In the genomic region with DNA sequence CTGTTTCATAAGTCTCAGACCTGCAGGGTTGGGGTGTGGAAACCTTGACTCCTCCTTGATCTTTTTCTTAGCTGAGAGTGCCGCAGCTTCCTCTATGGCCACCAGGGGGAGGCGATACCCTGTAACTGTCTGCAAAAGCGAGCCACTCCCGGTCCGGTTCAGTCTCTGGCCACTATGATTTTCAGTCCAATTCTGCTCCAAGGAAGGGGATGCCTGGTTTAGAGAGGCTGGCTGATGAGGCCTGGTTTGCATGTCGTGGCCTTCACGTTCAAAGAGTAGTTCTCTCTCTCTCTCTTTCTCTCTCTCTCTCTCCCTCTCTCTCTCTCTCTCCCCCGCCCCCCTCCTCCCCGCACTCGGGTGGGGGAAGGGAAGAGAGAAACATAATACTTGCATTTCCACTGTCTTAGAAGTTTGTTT, we compare ENCODE assay signal across 8 mouse cellular contexts.
DNase-seq lines count a peak whose midpoint lies in the region; ATAC-seq and TF ChIP-seq lines count a peak whose summit lies in the region.

No protein-coding gene starts in this region.

- H3K9ac ChIP-seq in embryonic facial prominence, embryonic 13.5 days = peak overlapping the region; percentile 62; the same call in 1 of the 2 replicates
- no peak overlapping the region for H3K9ac ChIP-seq in heart, adult 2 months (ENCODE audit: low read depth, low read length)
- H3K9ac ChIP-seq in limb, embryonic 12.5 days (replicated peaks) = peak overlapping the region; percentile 45
- H3K9ac ChIP-seq in midbrain, embryonic 14.5 days (replicated peaks; ENCODE audit: low read length) = peak overlapping the region; percentile 40; the same call in 1 of the 2 replicates

- peak overlapping the region; percentile 65 for H3K4me2 ChIP-seq in embryonic facial prominence, embryonic 13.5 days
- peak overlapping the region; percentile 57 for H3K4me2 ChIP-seq in limb, embryonic 12.5 days
- H3K4me2 ChIP-seq in midbrain, embryonic 14.5 days (ENCODE audit: low read length) = peak overlapping the region; percentile 61

- H3K4me3 ChIP-seq in embryonic facial prominence, embryonic 13.5 days = peak overlapping the region; percentile 40
- peak overlapping the region; percentile 19; the same call in 1 of the 2 replicates for H3K4me3 ChIP-seq in heart, adult 2 months
- H3K4me3 ChIP-seq in kidney, adult 2 months (ENCODE audit: insufficient read depth, low read depth, low read length) = peak overlapping the region; percentile 36
- peak overlapping the region; percentile 31 for H3K4me3 ChIP-seq in limb, embryonic 12.5 days (replicated peaks)
- peak overlapping the region; percentile 33 for H3K4me3 ChIP-seq in midbrain, embryonic 14.5 days (replicated peaks; ENCODE audit: low read depth, low read length)

- DNase-seq in 3T3-L1 (ENCODE audit: low read depth, low spot score) = peak; percentile 90
- DNase-seq in adrenal gland, postnatal 36 days = peak; percentile 74 to 85
- peak; percentile 72 to 76 for DNase-seq in heart, adult 2 months
- DNase-seq in kidney, adult 2 months = peak; percentile 91
- peak; percentile 86 for DNase-seq in midbrain, embryonic 14.5 days
- peak; percentile 59 for DNase-seq in spleen, adult 12 weeks (ENCODE audit: low spot score)

- no peak for TF ChIP-seq POLR2A in heart, adult 2 months (IDR thresholded peaks at IDR 0.05; ENCODE audit: insufficient read depth, low read depth, low read length)
- TF ChIP-seq POLR2A in kidney, adult 2 months (IDR thresholded peaks at IDR 0.05; ENCODE audit: low read depth, low read length) = no peak

- H3K27me3 ChIP-seq in embryonic facial prominence, embryonic 13.5 days = no peaks in the 10 kb centered on the region
- no peaks in the 10 kb centered on the region for H3K27me3 ChIP-seq in heart, adult 2 months (ENCODE audit: control insufficient read depth, insufficient read depth, low read length)
- H3K27me3 ChIP-seq in kidney, adult 2 months (replicated peaks; ENCODE audit: control insufficient read depth, insufficient read depth, low read length) = no peaks in the 10 kb centered on the region
- no peaks in the 10 kb centered on the region for H3K27me3 ChIP-seq in limb, embryonic 12.5 days
- no peaks in the 10 kb centered on the region for H3K27me3 ChIP-seq in midbrain, embryonic 14.5 days (ENCODE audit: control insufficient read depth, insufficient read depth, low read length)

- no peaks in the 10 kb centered on the region for H3K36me3 ChIP-seq in embryonic facial prominence, embryonic 13.5 days
- no peaks in the 10 kb centered on the region for H3K36me3 ChIP-seq in heart, adult 2 months (ENCODE audit: control insufficient read depth, insufficient read depth, low read length)
- no peaks in the 10 kb centered on the region for H3K36me3 ChIP-seq in kidney, adult 2 months (ENCODE audit: control insufficient read depth, insufficient read depth, low read length)
- no peaks in the 10 kb centered on the region for H3K36me3 ChIP-seq in limb, embryonic 12.5 days
- H3K36me3 ChIP-seq in midbrain, embryonic 14.5 days (ENCODE audit: control insufficient read depth, insufficient read depth, low read length) = no peaks in the 10 kb centered on the region

- TF ChIP-seq EP300 in heart, adult 2 months (IDR thresholded peaks at IDR 0.05; ENCODE audit: insufficient read depth, low read depth, low read length) = no peak

- peak overlapping the region; percentile 85 for H3K27ac ChIP-seq in embryonic facial prominence, embryonic 13.5 days
- no peak overlapping the region for H3K27ac ChIP-seq in heart, adult 2 months
- H3K27ac ChIP-seq in kidney, adult 2 months (ENCODE audit: insufficient read depth, low read depth, low read length) = no peak overlapping the region
- H3K27ac ChIP-seq in limb, embryonic 12.5 days = peak overlapping the region; percentile 45; the same call in 1 of the 2 replicates
- no peak overlapping the region for H3K27ac ChIP-seq in midbrain, embryonic 14.5 days (replicated peaks; ENCODE audit: low read depth, low read length)

- ATAC-seq in embryonic facial prominence, embryonic 13.5 days (ENCODE audit: insufficient number of reproducible peaks, insufficient read depth, low FRiP score, low TSS enrichment, low read depth) = 0 out of 2 replicates have a peak, but pooled peaks have one; percentile 67
- peak; percentile 77 for ATAC-seq in limb, embryonic 12.5 days (ENCODE audit: insufficient number of reproducible peaks, insufficient read depth, low FRiP score, low TSS enrichment, low read depth)
- peak; percentile 81 for ATAC-seq in midbrain, embryonic 14.5 days (ENCODE audit: low FRiP score, low TSS enrichment)

- H3K4me1 ChIP-seq in embryonic facial prominence, embryonic 13.5 days = peaks cover 29% of the 10 kb centered on the region
- no peaks in the 10 kb centered on the region for H3K4me1 ChIP-seq in heart, adult 2 months (ENCODE audit: control insufficient read depth, insufficient read depth, low read length)
- H3K4me1 ChIP-seq in kidney, adult 2 months (ENCODE audit: control insufficient read depth, insufficient read depth, low read length) = peaks cover 3% of the 10 kb centered on the region; the same call in 1 of the 2 replicates
- peaks cover 27% of the 10 kb centered on the region for H3K4me1 ChIP-seq in limb, embryonic 12.5 days (replicated peaks)
- H3K4me1 ChIP-seq in midbrain, embryonic 14.5 days (ENCODE audit: control insufficient read depth, insufficient read depth, low read length) = 0 out of 2 replicates have a peak, but pooled peaks cover 7% of the 10 kb centered on the region

- no peaks in the 10 kb centered on the region for H3K79me2 ChIP-seq in heart, adult 2 months (replicated peaks; ENCODE audit: control insufficient read depth, insufficient read depth, low read length)

- 2% methylated on average over 9 of the region's 10 CpGs for WGBS in embryonic facial prominence, embryonic 13.5 days
- 0% methylated on average over 10 of the region's 10 CpGs for WGBS in heart, adult 2 months
- WGBS in kidney, adult 2 months = under 1% methylated on average over 10 of the region's 10 CpGs
- 0% methylated on average over 10 of the region's 10 CpGs for WGBS in limb, embryonic 12.5 days
- 4% methylated on average over 10 of the region's 10 CpGs for WGBS in midbrain, embryonic 14.5 days

- peak; percentile 98 for TF ChIP-seq CTCF in heart, adult 2 months (IDR thresholded peaks at IDR 0.05)
- peak; percentile 87 for TF ChIP-seq CTCF in kidney, adult 2 months (conservative IDR thresholded peaks at IDR 0.05; ENCODE audit: insufficient read depth, insufficient read length, low read depth, low read length)

- H3K9me3 ChIP-seq in embryonic facial prominence, embryonic 13.5 days = no peaks in the 10 kb centered on the region
- H3K9me3 ChIP-seq in limb, embryonic 12.5 days = no peaks in the 10 kb centered on the region
- no peaks in the 10 kb centered on the region for H3K9me3 ChIP-seq in midbrain, embryonic 14.5 days (ENCODE audit: control insufficient read depth, low read length)

- intact Hi-C loops in heart, adult 2 months (cut with DNase I) = loop anchor here (1.0 to 2.0 kb wide), 2 partner anchors 90 to 388 kb away; no protein-coding TSS in a partner anchor

Comparison
In these comparisons a context has a peak if more than half of its experiments do, and no peak if none do; other contexts are left out.
1. H3K27ac ChIP-seq: peak in embryonic facial prominence, embryonic 13.5 days (single experiment) and limb, embryonic 12.5 days (single experiment); none in heart, adult 2 months (single experiment), kidney, adult 2 months (single experiment) and midbrain, embryonic 14.5 days (single experiment).
2. Peak in every context shown above with its lines, with median percentiles within 50 percentile points of each other: DNase-seq, ATAC-seq, H3K4me2 ChIP-seq and H3K4me3 ChIP-seq.